Mouse (Mus musculus) thymus, adult 2 months (tissue): Measurements from ENCODE around the gene 1700061G19Rik. TPM values are rescaled to one million over a fixed set of nuclear protein-coding genes. Genes with fewer than 3 reads are reported as not detected.

Source experiments
- DNase-seq: peaks from one replicate; pipeline ENCODE4 v3.0.0; 2021
- H3K27ac ChIP-seq: fragments of 200-500 bp; 2 replicates; pipeline ENCODE4 v1.5.1; 2012; ENCODE audit warnings: low read length, control low read depth; ENCODE audit not compliant: control insufficient read depth, insufficient read depth
- H3K27me3 ChIP-seq: fragments of 200-500 bp; 2 replicates; pipeline ENCODE4 v1.6.1; 2012; ENCODE audit warnings: mild to moderate bottlenecking, low read length, moderate library complexity, mixed read lengths; ENCODE audit not compliant: control insufficient read depth, insufficient read depth
- H3K36me3 ChIP-seq: fragments of 200-500 bp; 2 replicates; pipeline ENCODE4 v1.6.1; 2012; ENCODE audit warnings: mild to moderate bottlenecking, low read length, moderate library complexity; ENCODE audit not compliant: control insufficient read depth, insufficient read depth
- H3K4me1 ChIP-seq: fragments of 200-500 bp; replicated peaks from 2 replicates; pipeline ENCODE4 v1.6.1; 2012; ENCODE audit warnings: low read length; ENCODE audit not compliant: control insufficient read depth, insufficient read depth
- H3K4me3 ChIP-seq: fragments of 200-500 bp; 2 replicates; pipeline ENCODE4 v1.5.1; 2012; ENCODE audit warnings: mild to moderate bottlenecking, low read length, control low read depth, moderate library complexity; ENCODE audit not compliant: control insufficient read depth, insufficient read depth
- CTCF ChIP-seq: fragments of 200-500 bp; IDR thresholded peaks from 2 replicates; pipeline ENCODE4 v1.5.1; 2012; ENCODE audit warnings: mild to moderate bottlenecking, control low read depth, low read length, moderate library complexity, borderline replicate concordance; ENCODE audit not compliant: control insufficient read depth, poor library complexity, insufficient read depth; ENCODE audit errors: extremely low read depth
- POLR2A ChIP-seq: fragments of 200-500 bp; IDR thresholded peaks from 2 replicates; pipeline ENCODE4 v1.6.1; 2012; ENCODE audit warnings: mild to moderate bottlenecking, low read length, control low read depth, moderate library complexity; ENCODE audit not compliant: control insufficient read depth, poor library complexity, insufficient read depth; ENCODE audit errors: extremely low read depth
- WGBS: fragments of 180-500 bp; shearing (Covaris S2); methylation state at CpG from one replicate; pipeline ENCODE4 v1.1.7; 2018; 5-methylcytosine and 5-hydroxymethylcytosine counted together
- polyA plus RNA-seq: library from polyadenylated mRNA; depleted of rRNA; stranded (reverse); fragments of >200 nt; gene quantifications from 2 replicates; pipeline ENCODE4 v1.2.3, GENCODE M21; 2012

Gene 1700061G19Rik
- polyA plus RNA-seq, 1 experiment = 0.19 TPM

DNA sequence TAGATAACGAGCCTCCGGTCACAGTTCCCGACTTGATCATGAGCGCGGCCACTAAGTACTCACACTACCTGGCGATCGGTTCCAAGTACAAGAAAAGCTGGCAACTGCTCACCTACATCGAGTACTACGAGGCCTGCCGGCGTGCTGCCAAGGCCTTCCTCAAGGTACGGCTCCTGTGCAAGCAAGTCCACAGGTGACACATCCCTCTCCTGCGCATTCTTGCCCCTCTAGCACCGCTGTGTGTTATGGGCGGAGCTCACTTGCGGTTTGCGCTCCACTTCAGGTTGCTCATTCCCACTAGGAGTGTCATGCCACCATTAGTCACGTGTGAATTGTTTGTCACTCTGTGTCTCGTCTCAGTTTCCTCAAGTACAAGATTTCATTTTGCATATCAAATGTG, 2.1 kb downstream of the 1700061G19Rik start:
- Histone ChIP-seq H3K27me3 (no peaks in the 10 kb centered on the region), H3K27ac (no peak overlapping the region), H3K4me3 (no peak overlapping the region), H3K4me1 (peaks cover 4% of the 10 kb centered on the region), H3K36me3 (no peaks in the 10 kb centered on the region)
- WGBS = 96% methylated on average over 19 of the region's 19 CpGs
- DNase-seq = no peak
- TF ChIP-seq CTCF (no peak), POLR2A (no peak)

DNA sequence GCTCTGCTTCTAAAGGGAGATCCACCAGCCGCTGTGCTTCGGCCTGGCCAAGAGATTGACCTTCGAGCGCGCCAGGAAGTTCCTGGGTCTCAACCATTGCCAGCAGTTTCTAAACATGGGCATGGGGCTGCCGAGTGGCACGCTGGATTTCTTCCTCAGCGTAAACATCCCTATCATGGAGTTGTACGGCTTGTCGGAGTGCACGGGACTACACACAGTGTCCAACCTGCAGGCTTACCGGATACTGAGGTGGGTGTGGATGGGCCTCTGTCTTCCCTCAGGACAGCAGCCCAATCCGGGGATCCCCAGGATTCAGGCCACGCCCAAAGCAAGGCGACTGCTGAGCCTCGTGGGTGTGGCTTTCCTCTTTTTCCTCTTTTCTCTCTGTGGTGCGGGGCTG, 8.3 kb downstream of the 1700061G19Rik start:
- Histone ChIP-seq H3K4me3 (no peak overlapping the region), H3K4me1 (peaks cover 16% of the 10 kb centered on the region), H3K27me3 (no peaks in the 10 kb centered on the region), H3K36me3 (no peaks in the 10 kb centered on the region), H3K27ac (no peak overlapping the region)
- no peak for TF ChIP-seq CTCF
- no peak for TF ChIP-seq POLR2A
- WGBS = 49% methylated on average over 17 of the region's 17 CpGs
- DNase-seq = no peak

DNA sequence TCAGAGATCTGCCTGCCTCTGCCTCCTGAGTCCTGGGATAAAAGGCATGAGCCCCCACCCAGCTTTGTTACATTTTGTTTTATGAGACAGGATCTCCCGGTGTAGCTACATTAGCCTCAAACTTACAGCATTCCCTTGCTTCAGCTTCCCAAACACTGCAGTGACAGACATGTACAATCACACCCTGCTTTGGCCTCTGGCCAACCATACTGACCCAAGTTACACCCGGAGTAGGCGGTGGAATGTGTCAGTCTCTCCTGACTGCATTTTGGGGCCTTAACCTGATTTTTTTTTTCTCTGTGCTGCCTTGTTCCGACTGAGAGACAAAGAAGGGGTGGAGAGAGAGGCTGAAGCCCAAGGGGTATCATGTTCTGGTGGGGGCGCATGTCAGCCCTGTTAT, 9.1 kb downstream of the 1700061G19Rik start:
- TF ChIP-seq CTCF (no peak), POLR2A (no peak)
- Histone ChIP-seq H3K4me1 (peaks cover 16% of the 10 kb centered on the region), H3K27me3 (no peaks in the 10 kb centered on the region), H3K36me3 (no peaks in the 10 kb centered on the region), H3K4me3 (no peak overlapping the region), H3K27ac (no peak overlapping the region)
- WGBS = 76% methylated on average over 5 of the region's 5 CpGs
- no peak for DNase-seq

DNA sequence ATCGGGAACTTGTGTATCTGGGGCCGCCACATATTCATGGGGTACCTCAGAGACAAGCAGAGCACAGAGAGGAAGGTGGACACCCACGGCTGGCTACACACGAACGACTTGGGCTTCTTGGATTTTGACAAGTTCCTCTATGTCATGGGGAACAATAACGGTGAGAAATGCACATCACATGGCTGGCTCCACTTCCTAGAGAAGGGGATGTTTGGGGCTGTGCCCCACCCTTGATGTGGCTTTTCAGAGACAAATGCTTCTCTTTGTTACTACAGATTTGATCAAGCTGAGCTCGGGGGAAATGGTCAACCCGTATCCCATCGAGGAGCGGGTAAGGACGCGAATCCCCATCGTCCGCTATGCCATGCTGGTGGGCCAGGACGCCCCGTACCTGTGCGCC, 9.5 kb downstream of the 1700061G19Rik start:
- Histone ChIP-seq H3K27ac (no peak overlapping the region), H3K27me3 (no peaks in the 10 kb centered on the region), H3K4me1 (peaks cover 16% of the 10 kb centered on the region), H3K36me3 (no peaks in the 10 kb centered on the region), H3K4me3 (no peak overlapping the region)
- TF ChIP-seq POLR2A = no peak
- 35% methylated on average over 17 of the region's 17 CpGs for WGBS
- no peak for DNase-seq

DNA sequence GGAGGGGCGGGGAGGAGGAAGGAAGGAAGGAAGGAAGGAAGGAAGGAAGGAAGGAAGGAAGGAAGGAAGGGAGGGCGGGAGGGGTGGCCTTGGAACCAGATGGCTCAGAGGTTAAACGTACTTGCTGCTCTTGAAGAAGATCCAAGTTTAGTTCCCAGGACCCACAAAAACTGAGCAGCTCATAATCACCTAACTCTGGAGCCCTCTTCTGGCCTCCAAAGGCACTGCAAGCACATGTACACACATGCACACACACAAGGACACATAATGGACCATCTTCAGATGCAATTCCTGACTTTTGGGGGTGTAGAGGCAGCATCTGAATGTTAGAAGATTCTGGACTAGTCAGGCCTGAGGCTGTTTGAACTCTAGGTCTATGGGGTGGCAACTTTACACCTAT, 12.8 kb downstream of the 1700061G19Rik start:
- Histone ChIP-seq H3K27ac (no peak overlapping the region), H3K27me3 (no peaks in the 10 kb centered on the region), H3K4me1 (peaks cover 16% of the 10 kb centered on the region), H3K36me3 (no peaks in the 10 kb centered on the region; the same call in 1 of the 2 replicates), H3K4me3 (no peak overlapping the region)
- no peak for TF ChIP-seq CTCF
- TF ChIP-seq POLR2A = no peak
- no peak for DNase-seq
- 100% methylated on average over 2 of the region's 3 CpGs for WGBS

DNA sequence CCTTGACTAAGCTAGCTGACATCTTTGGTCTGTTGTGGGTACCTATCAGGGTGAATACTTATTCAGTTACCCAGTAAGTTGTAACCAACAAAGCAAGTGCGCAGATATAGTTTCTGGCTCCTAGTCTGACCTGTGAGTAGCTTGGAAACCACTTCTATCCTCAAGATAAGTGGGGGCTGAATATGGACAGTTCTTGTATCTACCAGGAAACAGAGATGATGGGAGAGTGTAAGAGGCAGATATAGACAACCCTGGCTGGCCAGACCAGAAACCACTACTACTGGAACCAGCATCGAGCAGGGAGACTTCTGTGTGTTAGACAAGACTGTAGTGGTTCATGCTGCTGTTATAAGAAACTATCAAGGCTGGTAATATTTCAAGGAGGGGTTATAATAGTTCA, 14.7 kb downstream of the 1700061G19Rik start:
- no peak for DNase-seq
- H3K27me3 ChIP-seq = no peaks in the 10 kb centered on the region
- 97% methylated on average over 2 of the region's 2 CpGs for WGBS
- no peak overlapping the region for H3K4me3 ChIP-seq
- TF ChIP-seq CTCF = no peak
- no peak for TF ChIP-seq POLR2A
- peaks cover 9% of the 10 kb centered on the region for H3K4me1 ChIP-seq
- no peak overlapping the region for H3K27ac ChIP-seq
- peaks cover 14% of the 10 kb centered on the region for H3K36me3 ChIP-seq

DNA sequence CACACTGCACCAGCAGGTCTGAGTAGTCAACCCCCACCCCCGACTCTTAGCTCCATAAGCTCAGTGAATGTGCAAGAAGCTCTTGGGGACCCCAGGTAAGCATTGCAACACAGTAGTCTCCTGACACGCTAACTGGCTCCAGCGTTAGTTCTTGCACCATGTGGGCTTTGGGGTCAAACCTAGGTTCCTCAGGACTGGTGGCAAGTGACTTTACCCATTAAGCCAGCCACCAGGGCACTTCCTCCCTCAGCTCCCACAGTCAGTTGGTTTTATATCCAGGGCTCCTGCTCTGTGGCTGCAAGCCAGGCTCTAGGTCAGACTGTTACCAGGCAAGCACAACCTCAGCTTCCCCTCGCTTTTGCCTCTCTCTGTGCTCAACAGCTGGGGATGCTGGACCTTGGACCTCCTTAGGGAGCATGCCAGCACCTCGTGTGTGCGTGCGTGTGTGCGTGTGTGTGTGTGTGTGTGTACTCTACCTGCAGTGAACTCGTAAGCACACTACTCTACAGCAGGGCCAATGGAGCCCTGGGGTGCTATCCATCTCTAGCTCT, 20.2 kb downstream of the 1700061G19Rik start:
- TF ChIP-seq CTCF = no peak
- TF ChIP-seq POLR2A = no peak
- H3K36me3 ChIP-seq = peaks cover 31% of the 10 kb centered on the region

DNA sequence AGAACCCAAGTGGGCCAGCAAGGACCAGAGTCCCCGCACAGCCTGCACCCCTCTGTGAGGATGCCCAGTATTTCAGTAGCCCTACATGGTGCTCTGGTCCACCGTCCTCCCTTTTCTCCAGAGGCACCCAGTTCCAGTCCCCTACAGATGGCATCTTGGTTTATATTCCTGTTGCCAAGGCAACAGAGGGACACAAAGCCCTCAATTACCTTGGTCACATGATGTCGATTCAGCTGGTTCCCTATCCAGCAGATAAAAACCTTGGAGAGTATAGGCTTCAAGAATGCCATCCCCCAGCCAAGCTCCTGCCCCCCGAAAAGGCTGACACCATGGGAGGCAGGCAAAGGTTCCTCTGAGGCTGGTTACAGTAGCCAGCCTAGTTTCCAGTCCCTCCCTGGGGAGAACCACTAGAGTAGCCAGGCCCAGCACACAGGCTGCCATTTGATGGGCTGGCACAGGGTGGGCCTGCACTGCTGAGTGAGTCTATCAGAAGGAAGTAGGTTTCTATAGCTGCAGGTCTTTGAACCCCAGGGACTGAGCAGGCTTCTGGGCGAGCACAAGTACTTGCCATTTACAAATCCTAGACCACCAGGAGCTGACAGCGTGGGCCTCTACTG, 21.3 kb downstream of the 1700061G19Rik start:
- WGBS = 97% methylated on average over 6 of the region's 6 CpGs
- DNase-seq = no peak
- Histone ChIP-seq H3K4me1 (no peaks in the 10 kb centered on the region), H3K27ac (no peak overlapping the region), H3K27me3 (no peaks in the 10 kb centered on the region), H3K4me3 (no peak overlapping the region), H3K36me3 (peaks cover 42% of the 10 kb centered on the region)
- TF ChIP-seq CTCF (no peak), POLR2A (no peak)

More for the DNA sequence above, 20.2 kb downstream of the 1700061G19Rik start:
- Histone ChIP-seq H3K27ac (no peak overlapping the region), H3K27me3 (no peaks in the 10 kb centered on the region), H3K4me1 (no peaks in the 10 kb centered on the region), H3K4me3 (no peak overlapping the region)
- DNase-seq = no peak
- WGBS = 93% methylated on average over 9 of the region's 9 CpGs
